Mouse (Mus musculus) embryonic facial prominence, embryonic 11.5 days (tissue): Measurements from ENCODE around the gene Cage1. TPM values are rescaled to one million over a fixed set of nuclear protein-coding genes. Genes with fewer than 3 reads are reported as not detected.

ENCODE experiments used
- ATAC-seq: fragments of 200-750 bp; cut with Nextera tagmentation; replicated peaks from 2 replicates; pipeline ENCODE4 v1.8.0; 2017; ENCODE audit warnings: low read depth; ENCODE audit not compliant: insufficient number of reproducible peaks, low FRiP score, low TSS enrichment
- DNase-seq: peaks from one replicate; pipeline ENCODE4 v3.0.0-alpha.2; 2015; ENCODE audit warnings: low spot score
- H3K27ac ChIP-seq: fragments of 300-500 bp; sonication (generic); replicated peaks from 2 replicates; pipeline ENCODE4 v1.5.1; 2014; ENCODE audit warnings: mild to moderate bottlenecking, low read depth, low read length, control low read depth
- H3K27me3 ChIP-seq: fragments of 300-500 bp; sonication (generic); 2 replicates; pipeline ENCODE4 v1.6.1; 2014; ENCODE audit warnings: mild to moderate bottlenecking, low read length, moderate library complexity, mixed read lengths; ENCODE audit not compliant: control insufficient read depth, insufficient read depth
- H3K36me3 ChIP-seq: fragments of 300-500 bp; sonication (generic); replicated peaks from 2 replicates; pipeline ENCODE4 v1.6.1; 2014; ENCODE audit warnings: low read depth, mild to moderate bottlenecking, low read length, moderate library complexity, mixed read lengths; ENCODE audit not compliant: control insufficient read depth, insufficient read depth
- H3K4me1 ChIP-seq: fragments of 300-500 bp; sonication (generic); 2 replicates; pipeline ENCODE4 v1.6.1; 2014; ENCODE audit warnings: low read length, mixed read lengths; ENCODE audit not compliant: control insufficient read depth, insufficient read depth
- H3K4me2 ChIP-seq: fragments of 300-500 bp; sonication (generic); 2 replicates; pipeline ENCODE4 v1.6.1; 2014; ENCODE audit warnings: low read depth, mild to moderate bottlenecking, control low read depth, low read length, moderate library complexity
- H3K4me3 ChIP-seq: fragments of 300-500 bp; sonication (generic); 2 replicates; pipeline ENCODE4 v1.5.1; 2014; ENCODE audit warnings: low read depth, low read length, control low read depth
- H3K9ac ChIP-seq: fragments of 300-500 bp; sonication (generic); replicated peaks from 2 replicates; pipeline ENCODE4 v1.6.1; 2014; ENCODE audit warnings: mild to moderate bottlenecking, control low read depth, low read length
- H3K9me3 ChIP-seq: fragments of 300-500 bp; sonication (generic); replicated peaks from 2 replicates; pipeline ENCODE4 v1.6.1; 2016; ENCODE audit warnings: mild to moderate bottlenecking, low read length, inconsistent platforms, mixed read lengths; ENCODE audit not compliant: control insufficient read depth
- WGBS: fragments of 180-500 bp; shearing (Covaris S2); extraction: QIAGEN DNeasy Blood & Tissue Kit; methylation state at CpG from one replicate; pipeline ENCODE4 v1.1.7; 2014; 5-methylcytosine and 5-hydroxymethylcytosine counted together
- polyA plus RNA-seq: library from polyadenylated mRNA; unstranded; fragments of >200 nt; fragmentation: Nextera tagmentation; extraction: Ambion mirVana; gene quantifications from 2 replicates; pipeline ENCODE4 v1.2.1, GENCODE M21; 2014

Gene Cage1
- polyA plus RNA-seq, 1 experiment from 2014 or later, result 0.48 TPM

DNA sequence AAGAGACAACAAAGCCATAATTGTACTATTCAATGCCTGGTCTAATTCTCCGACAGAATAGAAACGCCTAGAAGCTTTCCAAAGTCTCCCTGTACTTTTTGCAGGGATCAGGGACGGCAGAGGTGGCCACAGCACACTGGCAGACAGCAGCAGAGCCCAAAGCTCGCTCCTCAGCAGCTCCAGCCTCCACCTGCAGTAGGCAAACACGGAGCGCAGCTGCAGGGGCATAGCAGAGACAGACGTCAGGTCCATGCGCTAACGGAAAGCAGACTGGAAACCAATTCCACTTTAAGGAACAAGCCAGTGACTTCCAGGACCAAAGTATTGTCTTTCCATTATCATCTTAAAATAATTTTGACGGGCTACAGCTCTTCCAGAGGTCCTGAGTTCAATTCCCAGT lies 50.7 kb downstream of the Cage1 start:
- DNase-seq (no peak), ATAC-seq (no peak)
- H3K4me2 ChIP-seq, result no peak overlapping the region
- no peak overlapping the region for H3K27ac ChIP-seq
- H3K4me3 ChIP-seq, result no peak overlapping the region
- H3K9ac ChIP-seq, result no peak overlapping the region
- no peaks in the 10 kb centered on the region for H3K4me1 ChIP-seq
- H3K9me3 ChIP-seq, result no peaks in the 10 kb centered on the region
- peaks cover 23% of the 10 kb centered on the region for H3K36me3 ChIP-seq
- H3K27me3 ChIP-seq, result no peaks in the 10 kb centered on the region
- 81% methylated on average over 10 of the region's 10 CpGs for WGBS

GRCm38 (mm10) chr13:37981063-37981462 lies 55.8 kb downstream of the Cage1 start:
- no peak for ATAC-seq
- Histone ChIP-seq H3K4me3 (no peak overlapping the region), H3K9ac (no peak overlapping the region), H3K4me1 (no peaks in the 10 kb centered on the region), H3K36me3 (peaks cover 11% of the 10 kb centered on the region), H3K27me3 (no peaks in the 10 kb centered on the region), H3K4me2 (no peak overlapping the region), H3K9me3 (no peaks in the 10 kb centered on the region), H3K27ac (no peak overlapping the region)
- DNase-seq, result no peak
- WGBS, result 94% methylated on average over 5 of the region's 5 CpGs

DNA sequence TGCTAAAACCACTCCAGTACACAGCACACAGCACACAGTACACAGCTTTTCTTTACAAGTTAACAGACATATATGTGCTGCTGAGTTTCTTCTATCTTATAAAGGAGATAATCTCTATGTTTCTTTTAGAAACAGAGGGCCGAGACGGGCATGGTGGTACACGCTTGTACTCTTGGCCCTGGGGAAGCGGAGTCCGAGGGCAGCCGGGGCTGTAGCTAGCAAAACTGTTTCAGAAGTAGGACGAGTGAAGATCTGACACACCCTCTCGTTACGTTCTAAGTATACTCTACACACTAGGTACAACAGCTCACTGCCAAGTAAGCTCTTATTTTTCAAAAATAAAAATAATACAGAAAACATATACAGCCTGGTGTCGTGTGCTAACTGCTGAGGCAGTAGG lies 56.5 kb downstream of the Cage1 start:
- no peak overlapping the region for H3K27ac ChIP-seq

DNA sequence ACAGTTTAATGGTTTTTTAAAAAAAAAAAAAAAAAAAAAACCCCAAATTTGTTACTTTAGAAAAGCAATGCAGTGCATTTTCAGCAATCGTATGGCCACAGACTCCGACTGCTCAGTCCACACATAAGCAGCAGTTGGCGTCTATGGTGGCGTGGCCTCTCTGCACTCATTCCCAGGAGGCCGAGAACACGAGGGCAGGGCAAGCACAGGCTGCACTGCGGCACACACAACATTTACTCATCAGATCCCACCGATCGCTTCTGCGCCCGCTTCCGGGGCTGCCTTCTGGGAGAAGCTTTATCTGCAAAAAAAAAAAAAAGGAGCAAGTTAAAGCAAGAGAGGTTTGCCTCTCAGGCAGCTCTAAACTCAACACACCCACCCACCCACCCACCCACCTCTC lies 57.4 kb downstream of the Cage1 start:
- Histone ChIP-seq H3K4me1 (no peaks in the 10 kb centered on the region), H3K4me3 (no peak overlapping the region), H3K36me3 (peaks cover 11% of the 10 kb centered on the region), H3K4me2 (no peak overlapping the region), H3K27me3 (no peaks in the 10 kb centered on the region), H3K9ac (no peak overlapping the region), H3K9me3 (no peaks in the 10 kb centered on the region), H3K27ac (no peak overlapping the region)
- 93% methylated on average over 12 of the region's 12 CpGs for WGBS
- ATAC-seq (no peak), DNase-seq (no peak)

More for the DNA sequence above, 56.5 kb downstream of the Cage1 start:
- Histone ChIP-seq H3K9ac (no peak overlapping the region), H3K4me2 (no peak overlapping the region), H3K9me3 (no peaks in the 10 kb centered on the region), H3K27me3 (no peaks in the 10 kb centered on the region), H3K4me3 (no peak overlapping the region), H3K36me3 (peaks cover 11% of the 10 kb centered on the region), H3K4me1 (no peaks in the 10 kb centered on the region)
- WGBS, result 94% methylated on average over 10 of the region's 10 CpGs
- no peak for ATAC-seq
- no peak for DNase-seq

- H3K4me1 ChIP-seq, result no peaks in the 10 kb centered on the region
- H3K4me2 ChIP-seq, result no peak overlapping the region
- H3K27me3 ChIP-seq, result no peaks in the 10 kb centered on the region
- WGBS, result 88% methylated on average over 5 of the region's 5 CpGs
- no peak overlapping the region for H3K27ac ChIP-seq
- DNase-seq (no peak), ATAC-seq (no peak)
- H3K36me3 ChIP-seq, result peaks cover 3% of the 10 kb centered on the region
- no peak overlapping the region for H3K4me3 ChIP-seq
- no peak overlapping the region for H3K9ac ChIP-seq
- H3K9me3 ChIP-seq, result no peaks in the 10 kb centered on the region
Observed at GRCm38 (mm10) chr13:37974731-37975130, 62.1 kb downstream of the Cage1 start.

DNA sequence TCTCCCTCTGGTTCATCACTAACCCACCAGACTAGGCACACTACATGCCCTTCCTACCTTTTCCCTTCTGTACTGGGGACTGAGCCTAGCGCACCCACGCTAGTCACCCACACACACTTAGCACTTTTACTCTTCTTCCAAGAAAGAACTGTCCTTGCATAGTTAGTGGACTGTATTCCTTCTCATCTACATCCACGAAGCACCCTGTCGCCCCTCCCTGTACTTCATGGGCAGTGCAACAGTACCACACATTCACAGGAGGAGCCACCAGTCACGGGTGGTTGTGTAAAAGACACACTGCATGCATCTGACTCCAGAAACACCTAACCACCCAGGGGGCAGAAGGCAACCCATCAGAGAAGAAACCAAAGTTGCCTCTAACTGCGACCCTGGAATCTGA lies 62.8 kb downstream of the Cage1 start:
- no peak for DNase-seq
- no peak overlapping the region for H3K4me3 ChIP-seq
- H3K27me3 ChIP-seq, result no peaks in the 10 kb centered on the region
- H3K27ac ChIP-seq, result no peak overlapping the region
- no peak overlapping the region for H3K4me2 ChIP-seq
- H3K4me1 ChIP-seq, result no peaks in the 10 kb centered on the region
- no peaks in the 10 kb centered on the region for H3K9me3 ChIP-seq
- no peak overlapping the region for H3K9ac ChIP-seq
- ATAC-seq, result no peak
- 86% methylated on average over 6 of the region's 6 CpGs for WGBS
- H3K36me3 ChIP-seq, result no peaks in the 10 kb centered on the region; the same call in 1 of the 2 replicates

GRCm38 (mm10) chr13:37970887-37971530 lies 65.9 kb downstream of the Cage1 start:
- no peak overlapping the region for H3K4me3 ChIP-seq
- WGBS, result 88% methylated on average over 11 of the region's 11 CpGs
- H3K9ac ChIP-seq, result no peak overlapping the region
- no peaks in the 10 kb centered on the region for H3K36me3 ChIP-seq
- H3K27ac ChIP-seq, result no peak overlapping the region
- no peak overlapping the region for H3K4me2 ChIP-seq
- no peaks in the 10 kb centered on the region for H3K27me3 ChIP-seq
- ATAC-seq (no peak), DNase-seq (no peak)
- no peaks in the 10 kb centered on the region for H3K9me3 ChIP-seq
- H3K4me1 ChIP-seq, result no peaks in the 10 kb centered on the region; the same call in 1 of the 2 replicates

DNA sequence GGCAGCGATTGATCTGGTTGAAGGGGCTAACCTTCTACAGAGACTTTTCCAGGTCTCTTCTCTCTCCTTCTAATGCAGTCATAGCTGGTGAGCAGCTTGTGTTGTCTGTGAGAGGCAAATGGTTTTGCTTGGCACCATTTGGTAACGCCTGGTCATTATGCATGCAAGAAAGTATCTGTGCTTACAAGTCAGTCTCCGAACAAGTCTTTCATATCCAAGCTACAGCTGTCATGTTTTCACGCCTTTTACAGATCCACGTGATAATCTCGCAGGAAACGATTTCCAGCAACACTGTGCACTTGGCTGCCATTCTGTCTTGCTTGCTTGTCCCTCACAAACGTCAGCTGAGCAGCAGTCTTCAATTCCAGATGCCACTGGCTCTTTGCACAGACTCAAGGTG lies 66.9 kb downstream of the Cage1 start:
- H3K4me3 ChIP-seq, result no peak overlapping the region
- H3K36me3 ChIP-seq, result no peaks in the 10 kb centered on the region
- DNase-seq (no peak), ATAC-seq (no peak)
- no peak overlapping the region for H3K4me2 ChIP-seq
- H3K4me1 ChIP-seq, result no peaks in the 10 kb centered on the region; the same call in 1 of the 2 replicates
- 82% methylated on average over 8 of the region's 8 CpGs for WGBS
- H3K9ac ChIP-seq, result no peak overlapping the region
- no peaks in the 10 kb centered on the region for H3K27me3 ChIP-seq
- no peaks in the 10 kb centered on the region for H3K9me3 ChIP-seq
- no peak overlapping the region for H3K27ac ChIP-seq
